Mouse (Mus musculus) liver, embryonic 14.5 days (tissue): ENCODE data around the gene Camk2n1.

ENCODE experiments used
- CTCF ChIP-seq: IDR thresholded peaks from 2 replicates; pipeline ENCODE4 v1.5.1; 2016; ENCODE audit warnings: antibody characterized with exemption, low read depth, control low read depth
- EP300 ChIP-seq: IDR thresholded peaks from 2 replicates; pipeline ENCODE4 v1.6.1; 2016; ENCODE audit warnings: antibody characterized with exemption, low read depth

DNA sequence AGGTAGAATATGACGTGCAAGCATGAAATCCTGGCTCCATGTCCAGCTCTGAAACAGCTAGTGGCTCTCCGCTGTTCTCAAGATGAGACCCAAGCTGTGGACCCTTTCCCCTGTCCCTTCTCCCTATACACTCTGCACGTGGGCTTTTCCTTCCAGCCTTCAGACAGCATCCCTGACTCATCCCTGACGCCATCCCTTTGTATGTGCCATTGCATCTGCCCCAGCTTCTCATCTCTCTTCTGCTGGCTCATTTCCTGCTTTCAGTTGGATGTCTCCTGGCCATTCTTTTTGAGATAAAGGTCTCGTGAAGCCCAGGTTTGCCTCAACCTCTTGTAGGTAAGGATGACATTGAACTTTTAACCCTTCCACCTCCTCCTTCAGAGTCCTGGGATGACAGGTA is 46.9 kb downstream of the Camk2n1 start:
- TF ChIP-seq CTCF: no peak
- no peak for TF ChIP-seq EP300
